Mouse (Mus musculus): ENCODE measurements at regions not wholly inside any gene's neighbourhood (a gene's known extent, or its start where the extent isn't known, plus 50 kb on each side); places are given as distances from the start of the nearest gene placed in this dataset.

DNA sequence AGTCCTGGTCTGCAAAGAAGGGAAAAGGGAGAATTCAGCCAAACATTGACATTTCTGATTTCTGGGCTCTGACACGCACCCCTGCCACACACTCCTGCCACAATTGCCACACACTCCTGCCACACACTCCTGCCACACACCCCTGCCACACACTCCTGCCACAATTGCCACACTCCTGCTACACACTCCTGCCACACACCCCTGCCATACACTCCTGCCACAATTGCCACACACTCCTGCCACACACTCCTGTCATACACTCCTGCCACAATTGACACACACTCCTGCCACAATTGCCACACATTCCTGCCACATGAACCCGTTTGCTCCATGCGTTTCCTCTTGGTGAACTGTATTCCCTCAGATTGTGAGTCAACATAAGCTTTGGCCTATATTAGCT, 130.0 kb upstream of the Gm9833 start:
- no peak for DNase-seq

DNA sequence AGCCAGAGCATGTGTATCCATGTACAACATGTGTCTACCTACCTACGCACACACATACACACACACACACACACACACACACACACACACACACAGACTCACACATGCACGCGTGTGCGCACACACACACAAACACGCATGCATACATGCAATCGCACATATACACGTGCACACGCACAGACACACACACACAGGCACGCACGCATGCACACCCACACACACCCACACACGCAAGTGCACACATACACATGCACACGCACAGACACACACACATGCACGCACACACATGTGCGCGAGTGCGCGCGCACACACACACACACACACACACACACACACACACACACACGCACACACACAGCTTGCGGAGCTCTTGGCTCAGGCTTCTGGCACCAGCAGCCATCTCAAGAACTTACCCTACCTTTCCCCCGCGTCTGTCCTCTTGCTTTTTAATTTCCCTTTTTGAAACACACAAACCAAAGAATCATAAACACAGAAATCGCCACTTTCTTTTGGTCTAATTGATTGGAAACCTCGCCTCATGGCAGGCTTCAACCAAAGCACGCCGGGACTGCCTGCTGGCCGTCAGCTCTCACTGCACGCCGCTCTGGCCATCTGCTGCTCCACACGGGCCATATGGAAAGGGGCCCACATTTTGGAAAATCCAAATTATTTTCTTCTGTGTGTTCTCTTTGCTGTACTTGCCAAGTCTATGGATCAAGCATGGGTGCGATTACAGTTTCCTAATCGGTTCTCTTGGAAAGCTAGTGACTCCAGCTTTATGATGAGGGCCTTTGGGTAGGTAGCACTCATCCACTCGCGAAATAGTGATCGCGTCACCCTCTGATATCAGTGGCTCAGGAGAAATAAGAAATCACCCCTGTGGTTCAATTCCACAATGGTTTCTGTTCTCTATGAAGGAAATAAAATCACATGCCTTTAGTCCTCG, 127.9 kb upstream of the Gm9833 start:
- DNase-seq = no peak

DNA sequence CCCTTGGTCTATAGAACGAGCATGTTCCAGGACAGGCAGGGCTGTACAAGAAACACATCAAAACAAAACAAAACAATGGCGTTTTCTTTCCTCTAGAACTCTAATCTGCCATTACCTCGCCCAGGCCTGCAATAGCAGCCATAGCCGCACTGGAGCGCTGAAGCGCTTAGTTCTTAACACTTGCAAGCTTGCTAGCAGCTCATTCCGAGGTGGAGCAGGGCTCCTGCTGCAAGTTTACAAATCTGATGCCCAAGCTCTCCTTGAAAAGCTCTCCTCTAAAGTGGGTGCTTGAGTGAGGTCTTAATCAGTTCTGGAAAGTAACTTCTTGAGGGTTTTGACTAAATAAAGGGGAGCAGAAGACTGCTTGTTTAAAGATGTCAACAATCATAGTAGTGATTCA, 127.2 kb upstream of the Gm9833 start:
- peak in 1 of 2 experiments; percentile 30 for DNase-seq
